Mouse (Mus musculus) ES-Bruce4 (cell line): ENCODE measurements at regions not wholly inside any gene's neighbourhood (a gene's known extent, or its start where the extent isn't known, plus 50 kb on each side); places are given as distances from the start of the nearest gene placed in this dataset.

ENCODE experiments used
- H3K27ac ChIP-seq: 2 replicates; pipeline ENCODE4 v1.5.1; 2012; ENCODE audit warnings: low read length, inconsistent platforms; ENCODE audit not compliant: insufficient read depth
- H3K27me3 ChIP-seq: 2 replicates; pipeline ENCODE4 v1.6.1; 2012; ENCODE audit warnings: mild to moderate bottlenecking, low read length, inconsistent platforms; ENCODE audit not compliant: control insufficient read depth, poor library complexity, insufficient read depth, severe bottlenecking
- H3K36me3 ChIP-seq: 2 replicates; pipeline ENCODE4 v1.6.1; 2012; ENCODE audit warnings: inconsistent platforms, mild to moderate bottlenecking, low read length, moderate library complexity; ENCODE audit not compliant: control insufficient read depth, poor library complexity, insufficient read depth, severe bottlenecking
- H3K4me1 ChIP-seq: one replicate; pipeline ENCODE4 v1.8.1; 2011; ENCODE audit warnings: low read length; ENCODE audit not compliant: control insufficient read depth, insufficient read depth
- H3K4me3 ChIP-seq: 2 replicates; pipeline ENCODE4 v1.5.1; 2011; ENCODE audit warnings: low read depth, mild to moderate bottlenecking, low read length
- H3K9ac ChIP-seq: 2 replicates; pipeline ENCODE4 v1.6.1; 2012; ENCODE audit warnings: low read depth, mild to moderate bottlenecking, inconsistent platforms; ENCODE audit not compliant: poor library complexity, severe bottlenecking
- H3K9me3 ChIP-seq: replicated peaks from 2 replicates; pipeline ENCODE4 v1.6.1; 2012; ENCODE audit warnings: mild to moderate bottlenecking, low read length, inconsistent platforms; ENCODE audit not compliant: control insufficient read depth, poor library complexity, insufficient read depth, severe bottlenecking
- CTCF ChIP-seq: IDR thresholded peaks from one replicate; pipeline ENCODE4 v1.8.1; 2011; ENCODE audit warnings: low read depth, low read length
- EP300 ChIP-seq: IDR thresholded peaks from 2 replicates; pipeline ENCODE4 v1.6.1; 2011; ENCODE audit warnings: low read depth, low read length; ENCODE audit not compliant: insufficient read depth
- POLR2A ChIP-seq: IDR thresholded peaks from one replicate; pipeline ENCODE4 v1.8.1; 2011; ENCODE audit warnings: low read length; ENCODE audit not compliant: insufficient read depth

- H3K36me3 ChIP-seq = no peaks in the 10 kb centered on the region
- no peaks in the 10 kb centered on the region for H3K9me3 ChIP-seq
- TF ChIP-seq CTCF = no peak
- H3K9ac ChIP-seq = no peak overlapping the region
- no peaks in the 10 kb centered on the region for H3K27me3 ChIP-seq
- H3K27ac ChIP-seq = no peak overlapping the region
- no peak overlapping the region for H3K4me3 ChIP-seq
- H3K4me1 ChIP-seq = no peaks in the 10 kb centered on the region
These were observed 62.7 kb downstream of the Lrrc30 start for GRCm38 (mm10) chr17:67569865-67570264.

GRCm38 (mm10) chr17:67566216-67566615 lies 66.3 kb downstream of the Lrrc30 start:
- Histone ChIP-seq H3K9ac (no peak overlapping the region), H3K9me3 (no peaks in the 10 kb centered on the region), H3K27ac (no peak overlapping the region), H3K4me3 (no peak overlapping the region), H3K36me3 (no peaks in the 10 kb centered on the region), H3K27me3 (no peaks in the 10 kb centered on the region), H3K4me1 (no peaks in the 10 kb centered on the region)
- TF ChIP-seq POLR2A (no peak), EP300 (no peak), CTCF (no peak)

- Histone ChIP-seq H3K27ac (no peak overlapping the region), H3K4me1 (no peaks in the 10 kb centered on the region), H3K9ac (no peak overlapping the region), H3K27me3 (no peaks in the 10 kb centered on the region), H3K36me3 (no peaks in the 10 kb centered on the region), H3K4me3 (no peak overlapping the region), H3K9me3 (no peaks in the 10 kb centered on the region)
- TF ChIP-seq EP300 (no peak), CTCF (no peak)
These were observed 66.8 kb downstream of the Lrrc30 start for GRCm38 (mm10) chr17:67565746-67566145.

GRCm38 (mm10) chr17:67564845-67565244 lies 67.7 kb downstream of the Lrrc30 start:
- H3K4me1 ChIP-seq = no peaks in the 10 kb centered on the region
- H3K27me3 ChIP-seq = no peaks in the 10 kb centered on the region
- no peak overlapping the region for H3K9ac ChIP-seq
- no peak for TF ChIP-seq POLR2A
- H3K9me3 ChIP-seq = no peaks in the 10 kb centered on the region
- no peaks in the 10 kb centered on the region for H3K36me3 ChIP-seq
- no peak overlapping the region for H3K4me3 ChIP-seq
- H3K27ac ChIP-seq = no peak overlapping the region

GRCm38 (mm10) chr17:67563036-67563435 lies 69.5 kb downstream of the Lrrc30 start:
- H3K27me3 ChIP-seq = no peaks in the 10 kb centered on the region
- no peak for TF ChIP-seq CTCF
- no peak for TF ChIP-seq POLR2A
- TF ChIP-seq EP300 = no peak
- no peak overlapping the region for H3K27ac ChIP-seq
- H3K9ac ChIP-seq = no peak overlapping the region
- H3K4me3 ChIP-seq = no peak overlapping the region
- H3K4me1 ChIP-seq = no peaks in the 10 kb centered on the region
- no peaks in the 10 kb centered on the region for H3K36me3 ChIP-seq
- H3K9me3 ChIP-seq = no peaks in the 10 kb centered on the region

- TF ChIP-seq POLR2A (no peak), EP300 (no peak), CTCF (no peak)
- no peaks in the 10 kb centered on the region for H3K9me3 ChIP-seq
These were observed 70.7 kb downstream of the Lrrc30 start for GRCm38 (mm10) chr17:67561802-67562201.

GRCm38 (mm10) chr17:67557351-67557870 lies 75.1 kb downstream of the Lrrc30 start:
- Histone ChIP-seq H3K36me3 (no peaks in the 10 kb centered on the region), H3K9ac (no peak overlapping the region)

More at GRCm38 (mm10) chr17:67561802-67562201, 70.7 kb downstream of the Lrrc30 start:
- H3K27ac ChIP-seq = no peak overlapping the region
- H3K4me1 ChIP-seq = no peaks in the 10 kb centered on the region
- no peak overlapping the region for H3K9ac ChIP-seq
- no peak overlapping the region for H3K4me3 ChIP-seq
- H3K27me3 ChIP-seq = no peaks in the 10 kb centered on the region
- no peaks in the 10 kb centered on the region for H3K36me3 ChIP-seq

More at GRCm38 (mm10) chr17:67557351-67557870, 75.1 kb downstream of the Lrrc30 start:
- no peak overlapping the region for H3K4me3 ChIP-seq
- TF ChIP-seq EP300 (no peak), POLR2A (no peak), CTCF (no peak)
- H3K9me3 ChIP-seq = no peaks in the 10 kb centered on the region
- H3K27ac ChIP-seq = no peak overlapping the region
- H3K4me1 ChIP-seq = no peaks in the 10 kb centered on the region
- no peaks in the 10 kb centered on the region for H3K27me3 ChIP-seq
